ENCODE assay signal across 11 mouse cellular contexts in genomic region chr4:152731082-152731720, GRCm38 (mm10).
DNase-seq lines count a peak whose midpoint lies in the region; ATAC-seq and TF ChIP-seq lines count a peak whose summit lies in the region.
"Had no signal": no experiment of that assay in that cellular context is flagged by ENCODE, and none has a peak within 500 bp of the region (broad histone marks: within the 10 kb centered on the region; RNA-seq: fewer than 3 reads in every experiment).

No protein-coding gene starts in this region.

- 0 out of 2 replicates have a peak, but pooled peaks cover 3% of the 10 kb centered on the region for H3K4me1 ChIP-seq in forebrain, postnatal 0 days (ENCODE audit: insufficient read depth)
- H3K4me1 ChIP-seq in forebrain, embryonic 13.5 days = peaks cover 14% of the 10 kb centered on the region; the same call in 1 of the 2 replicates
- H3K4me1 ChIP-seq in stomach, embryonic 14.5 days (ENCODE audit: control insufficient read depth, insufficient read depth, low read length) = no peaks in the 10 kb centered on the region
- no peaks in the 10 kb centered on the region for H3K4me1 ChIP-seq in stomach, postnatal 0 days (replicated peaks; ENCODE audit: control insufficient read depth, insufficient read depth)
- H3K4me1 ChIP-seq: heart, embryonic 12.5 days had no signal

- TF ChIP-seq EP300 in stomach, postnatal 0 days (optimal IDR thresholded peaks at IDR 0.05) = no peak

- no peak for DNase-seq in forebrain, postnatal 0 days
- DNase-seq in stomach, postnatal 0 days (ENCODE audit: low spot score) = no peak
- peak; percentile 37 for DNase-seq in ZHBTc4 (ENCODE audit: low read depth, low spot score)
- no peak for DNase-seq in thymus, postnatal 25 days
- DNase-seq: adrenal gland, postnatal 25 days; gastrocnemius, postnatal 14 days; heart, postnatal 36 days had no signal

- no peaks in the 10 kb centered on the region for H3K9me3 ChIP-seq in forebrain, postnatal 0 days (ENCODE audit: low read length)
- H3K9me3 ChIP-seq in forebrain, embryonic 13.5 days (replicated peaks) = no peaks in the 10 kb centered on the region; the same call in 1 of the 2 replicates
- H3K9me3 ChIP-seq in stomach, embryonic 14.5 days (ENCODE audit: control insufficient read depth, low read depth, low read length) = no peaks in the 10 kb centered on the region
- H3K9me3 ChIP-seq in stomach, postnatal 0 days (ENCODE audit: control insufficient read depth, low read length) = no peaks in the 10 kb centered on the region
- H3K9me3 ChIP-seq: hindbrain, embryonic 15.5 days had no signal

- no peak overlapping the region for H3K9ac ChIP-seq in forebrain, postnatal 0 days
- no peak overlapping the region for H3K9ac ChIP-seq in forebrain, embryonic 13.5 days
- H3K9ac ChIP-seq in stomach, embryonic 14.5 days (replicated peaks; ENCODE audit: low read depth, low read length) = no peak overlapping the region
- H3K9ac ChIP-seq in stomach, postnatal 0 days (ENCODE audit: low read length) = no peak overlapping the region
- H3K9ac ChIP-seq: heart, embryonic 12.5 days; hindbrain, embryonic 15.5 days had no signal

- 0 out of 2 replicates have a peak, but pooled peaks have one; percentile 14 for ATAC-seq in forebrain, postnatal 0 days
- no peak for ATAC-seq in forebrain, embryonic 13.5 days
- ATAC-seq in stomach, embryonic 14.5 days (ENCODE audit: insufficient number of reproducible peaks, insufficient read depth, low FRiP score, low read depth) = 0 out of 2 replicates have a peak, but pooled peaks have one; percentile 39
- no peak for ATAC-seq in stomach, postnatal 0 days (ENCODE audit: low FRiP score, low TSS enrichment)

- no peak for TF ChIP-seq CTCF in forebrain, postnatal 0 days (IDR thresholded peaks at IDR 0.05; ENCODE audit: low read depth)
- no peak for TF ChIP-seq CTCF in stomach, postnatal 0 days (IDR thresholded peaks at IDR 0.05; ENCODE audit: low read depth)

- H3K36me3 ChIP-seq in forebrain, postnatal 0 days (ENCODE audit: insufficient read depth) = no peaks in the 10 kb centered on the region
- H3K36me3 ChIP-seq in forebrain, embryonic 13.5 days (ENCODE audit: poor library complexity, severe bottlenecking) = no peaks in the 10 kb centered on the region
- H3K36me3 ChIP-seq in stomach, embryonic 14.5 days (ENCODE audit: control insufficient read depth, insufficient read depth, low read length) = no peaks in the 10 kb centered on the region
- H3K36me3 ChIP-seq in stomach, postnatal 0 days (ENCODE audit: control insufficient read depth, insufficient read depth, low read length) = no peaks in the 10 kb centered on the region
- H3K36me3 ChIP-seq: heart, embryonic 12.5 days; hindbrain, embryonic 15.5 days had no signal

- H3K27ac ChIP-seq in forebrain, postnatal 0 days (ENCODE audit: low read depth, low read length) = no peak overlapping the region
- no peak overlapping the region for H3K27ac ChIP-seq in forebrain, embryonic 13.5 days
- H3K27ac ChIP-seq in stomach, embryonic 14.5 days (ENCODE audit: low read length) = no peak overlapping the region
- H3K27ac ChIP-seq in stomach, postnatal 0 days (replicated peaks) = no peak overlapping the region
- H3K27ac ChIP-seq: hindbrain, embryonic 15.5 days had no signal

- no peak overlapping the region for H3K4me2 ChIP-seq in forebrain, postnatal 0 days (ENCODE audit: low read depth)
- H3K4me2 ChIP-seq in forebrain, embryonic 13.5 days = no peak overlapping the region
- no peak overlapping the region for H3K4me2 ChIP-seq in stomach, embryonic 14.5 days (replicated peaks; ENCODE audit: low read depth, low read length)
- no peak overlapping the region for H3K4me2 ChIP-seq in stomach, postnatal 0 days (replicated peaks; ENCODE audit: low read depth)
- H3K4me2 ChIP-seq: heart, embryonic 12.5 days; hindbrain, embryonic 15.5 days had no signal

- H3K27me3 ChIP-seq in forebrain, postnatal 0 days (ENCODE audit: insufficient read depth, low read length) = no peaks in the 10 kb centered on the region
- H3K27me3 ChIP-seq in forebrain, embryonic 13.5 days = no peaks in the 10 kb centered on the region
- H3K27me3 ChIP-seq in stomach, embryonic 14.5 days (ENCODE audit: control insufficient read depth, insufficient read depth, low read length) = no peaks in the 10 kb centered on the region
- no peaks in the 10 kb centered on the region; the same call in 1 of the 2 replicates for H3K27me3 ChIP-seq in stomach, postnatal 0 days (ENCODE audit: control insufficient read depth, insufficient read depth, low read length)
- H3K27me3 ChIP-seq: heart, embryonic 12.5 days; hindbrain, embryonic 15.5 days had no signal

- 53% methylated on average over 10 of the region's 10 CpGs for WGBS in forebrain, postnatal 0 days
- 52% methylated on average over 10 of the region's 10 CpGs for WGBS in forebrain, embryonic 13.5 days
- WGBS in stomach, embryonic 14.5 days = 51% methylated on average over 10 of the region's 10 CpGs
- WGBS in stomach, postnatal 0 days = 45% methylated on average over 10 of the region's 10 CpGs

- no peak overlapping the region for H3K4me3 ChIP-seq in forebrain, postnatal 0 days (ENCODE audit: low read depth, low read length)
- no peak overlapping the region for H3K4me3 ChIP-seq in forebrain, embryonic 13.5 days
- no peak overlapping the region for H3K4me3 ChIP-seq in stomach, embryonic 14.5 days (ENCODE audit: low read depth, low read length)
- no peak overlapping the region for H3K4me3 ChIP-seq in stomach, postnatal 0 days (ENCODE audit: low read depth, low read length)
- H3K4me3 ChIP-seq: heart, embryonic 12.5 days; hindbrain, embryonic 15.5 days had no signal

Comparison
In these comparisons a context has a peak if more than half of its experiments do, and no peak if none do; other contexts are left out.
1. ATAC-seq: peak in forebrain, postnatal 0 days (single experiment) and stomach, embryonic 14.5 days (single experiment); none in forebrain, embryonic 13.5 days (single experiment) and stomach, postnatal 0 days (single experiment).